Mouse (Mus musculus): Measurements from ENCODE around the gene Slc6a21.

Slc6a21 gene

GRCm38 (mm10) chr7:45277136-45277760 lies at the start of gene Slc6a21:
TSS of gene Slc6a21 (plus strand) at chr7:45277513.
- in situ Hi-C loops (cut with MboI, MseI) = loop anchor here in 1 of 2 experiments (10.0 kb wide), 1 partner anchor 1168 kb away; no protein-coding TSS in a partner anchor

GRCm38 (mm10) chr7:45228548-45228947 lies 48.8 kb upstream of the Slc6a21 start:
- in situ Hi-C loops (cut with MboI, MseI) = loop anchor here in 1 of 2 experiments (25.0 kb wide), 1 partner anchor 1441 kb away; the partner anchor contains the start of genes Klk10, Klk8 and Klk9

- in situ Hi-C loops (cut with MboI, MseI) = loop anchor here in 1 of 2 experiments (25.0 kb wide), 1 partner anchor 1442 kb away; the partner anchor contains the start of genes Klk10, Klk8 and Klk9
These were observed 48.3 kb upstream of the Slc6a21 start for GRCm38 (mm10) chr7:45229046-45229445.

- in situ Hi-C loops (cut with MboI, MseI) = loop anchor here in 1 of 2 experiments (25.0 kb wide), 1 partner anchor 1442 kb away; the partner anchor contains the start of genes Klk10, Klk8 and Klk9
These were observed 47.7 kb upstream of the Slc6a21 start for GRCm38 (mm10) chr7:45229459-45230203.

- in situ Hi-C loops (cut with MboI, MseI) = loop anchor here in 1 of 2 experiments (25.0 kb wide), 1 partner anchor 1444 kb away; the partner anchor contains the start of genes Klk10, Klk8 and Klk9
These were observed 46.1 kb upstream of the Slc6a21 start for GRCm38 (mm10) chr7:45231192-45231591.

GRCm38 (mm10) chr7:45231941-45232340 lies 45.4 kb upstream of the Slc6a21 start:
- in situ Hi-C loops (cut with MboI, MseI) = loop anchor here in 1 of 2 experiments (25.0 kb wide), 1 partner anchor 1445 kb away; the partner anchor contains the start of genes Klk10, Klk8 and Klk9

- in situ Hi-C loops (cut with MboI, MseI) = loop anchor here in 1 of 2 experiments (25.0 kb wide), 1 partner anchor 1446 kb away; the partner anchor contains the start of genes Klk10, Klk8 and Klk9
These were observed 44.4 kb upstream of the Slc6a21 start for GRCm38 (mm10) chr7:45232716-45233465.

GRCm38 (mm10) chr7:45233580-45234332 lies 43.6 kb upstream of the Slc6a21 start:
- in situ Hi-C loops (cut with MboI, MseI) = loop anchor here in 1 of 2 experiments (25.0 kb wide), 1 partner anchor 1446 kb away; the partner anchor contains the start of genes Klk10, Klk8 and Klk9

GRCm38 (mm10) chr7:45234333-45234841 lies 42.9 kb upstream of the Slc6a21 start:
- in situ Hi-C loops (cut with MboI, MseI) = loop anchor here in 1 of 2 experiments (25.0 kb wide), 1 partner anchor 1447 kb away; the partner anchor contains the start of genes Klk10, Klk8 and Klk9

- in situ Hi-C loops (cut with MboI, MseI) = loop anchor here in 1 of 2 experiments (25.0 kb wide), 1 partner anchor 1448 kb away; the partner anchor contains the start of genes Klk10, Klk8 and Klk9
These were observed 42.3 kb upstream of the Slc6a21 start for GRCm38 (mm10) chr7:45234922-45235571.

GRCm38 (mm10) chr7:45235656-45236180 lies 41.6 kb upstream of the Slc6a21 start:
- in situ Hi-C loops (cut with MboI, MseI) = loop anchor here in 1 of 2 experiments (25.0 kb wide), 1 partner anchor 1448 kb away; the partner anchor contains the start of genes Klk10, Klk8 and Klk9

GRCm38 (mm10) chr7:45237747-45238699 lies 39.3 kb upstream of the Slc6a21 start:
- in situ Hi-C loops (cut with MboI, MseI) = loop anchor here in 1 of 2 experiments (25.0 kb wide), 1 partner anchor 1451 kb away; the partner anchor contains the start of genes Klk10, Klk8 and Klk9

GRCm38 (mm10) chr7:45238723-45239496 lies 38.4 kb upstream of the Slc6a21 start, which contains the start of gene Cd37:
TSS of gene Cd37 (minus strand) at chr7:45239115.
- in situ Hi-C loops (cut with MboI, MseI) = loop anchor here in 1 of 2 experiments (25.0 kb wide), 1 partner anchor 1452 kb away; the partner anchor contains the start of genes Klk10, Klk8 and Klk9

- in situ Hi-C loops (cut with MboI, MseI) = loop anchor here in 1 of 2 experiments (25.0 kb wide), 1 partner anchor 1453 kb away; the partner anchor contains the start of genes Klk10, Klk8 and Klk9
These were observed 37.2 kb upstream of the Slc6a21 start for GRCm38 (mm10) chr7:45240109-45240508.

- in situ Hi-C loops (cut with MboI, MseI) = loop anchor here in 1 of 2 experiments (25.0 kb wide), 1 partner anchor 1454 kb away; the partner anchor contains the start of genes Klk10, Klk8 and Klk9
These were observed 36.5 kb upstream of the Slc6a21 start, which contains the start of gene Slc6a16 for GRCm38 (mm10) chr7:45240633-45241388. TSS of gene Slc6a16 (plus strand) at chr7:45241085.

GRCm38 (mm10) chr7:45241389-45241749 lies 35.9 kb upstream of the Slc6a21 start:
- in situ Hi-C loops (cut with MboI, MseI) = loop anchor here in 1 of 2 experiments (25.0 kb wide), 1 partner anchor 1454 kb away; the partner anchor contains the start of genes Klk10, Klk8 and Klk9

All from T-helper 17 cell (primary cell).